Mouse (Mus musculus): ENCODE measurements around the gene Odf2l. TPM values are rescaled to one million over a fixed set of nuclear protein-coding genes. Genes with fewer than 3 reads are reported as not detected.

Odf2l gene
- total RNA-seq, 2 experiments from 2014 or later = 6.4 to 7.0 TPM

- intact Hi-C loops (cut with DNase I; ENCODE audit: low total_unique reads) = no loop called here
Observed at GRCm38 (mm10) chr3:145195240-145195923, 77.0 kb downstream of the Odf2l start.

DNA sequence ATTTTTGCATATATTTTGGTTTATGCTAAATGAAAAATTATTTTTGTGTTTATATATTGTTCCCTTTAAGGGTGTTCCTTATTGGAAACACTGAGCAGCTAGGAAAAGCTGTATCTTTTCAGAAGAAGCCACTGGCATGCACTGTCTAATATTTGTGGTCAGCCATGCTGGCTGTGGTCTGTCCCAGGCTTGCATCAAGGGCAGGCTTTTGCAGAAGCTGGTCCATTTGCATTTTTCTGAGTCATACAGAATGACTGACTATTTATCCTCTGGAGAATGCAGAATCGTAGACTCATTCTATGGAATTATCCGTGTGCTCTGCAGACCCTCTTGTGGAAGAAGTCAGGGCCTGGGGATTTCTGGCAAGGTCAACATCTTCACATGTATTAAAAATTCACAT is 79.7 kb downstream of the Odf2l start:
- intact Hi-C loops (cut with DNase I; ENCODE audit: low total_unique reads) = no loop called here

More at GRCm38 (mm10) chr3:145195240-145195923, 77.0 kb downstream of the Odf2l start:
- no peak for DNase-seq

More for the DNA sequence above, 79.7 kb downstream of the Odf2l start:
- no peak for DNase-seq

Other genes starting within 250 kb of the Odf2l start
- not detected for gene Clca4b, start 186.1 kb upstream of the Odf2l start, total RNA-seq (2021)
- not detected for gene Clca4a, start 143.5 kb upstream of the Odf2l start, total RNA-seq (2021)
- not detected for gene Clca1, start 85.8 kb upstream of the Odf2l start, total RNA-seq (2021)
- gene Clca2, start 19.1 kb upstream of the Odf2l start, total RNA-seq (2021) = under 1 TPM; 0.38 to 0.64 TPM
- gene Col24a1, start 173.9 kb downstream of the Odf2l start, total RNA-seq (2021) = 1 to 10 TPM; 3.6 to 3.9 TPM

All from gastrocnemius, postnatal 14 days (tissue).